ENCODE assay signal across 8 mouse cellular contexts in the genomic region with DNA sequence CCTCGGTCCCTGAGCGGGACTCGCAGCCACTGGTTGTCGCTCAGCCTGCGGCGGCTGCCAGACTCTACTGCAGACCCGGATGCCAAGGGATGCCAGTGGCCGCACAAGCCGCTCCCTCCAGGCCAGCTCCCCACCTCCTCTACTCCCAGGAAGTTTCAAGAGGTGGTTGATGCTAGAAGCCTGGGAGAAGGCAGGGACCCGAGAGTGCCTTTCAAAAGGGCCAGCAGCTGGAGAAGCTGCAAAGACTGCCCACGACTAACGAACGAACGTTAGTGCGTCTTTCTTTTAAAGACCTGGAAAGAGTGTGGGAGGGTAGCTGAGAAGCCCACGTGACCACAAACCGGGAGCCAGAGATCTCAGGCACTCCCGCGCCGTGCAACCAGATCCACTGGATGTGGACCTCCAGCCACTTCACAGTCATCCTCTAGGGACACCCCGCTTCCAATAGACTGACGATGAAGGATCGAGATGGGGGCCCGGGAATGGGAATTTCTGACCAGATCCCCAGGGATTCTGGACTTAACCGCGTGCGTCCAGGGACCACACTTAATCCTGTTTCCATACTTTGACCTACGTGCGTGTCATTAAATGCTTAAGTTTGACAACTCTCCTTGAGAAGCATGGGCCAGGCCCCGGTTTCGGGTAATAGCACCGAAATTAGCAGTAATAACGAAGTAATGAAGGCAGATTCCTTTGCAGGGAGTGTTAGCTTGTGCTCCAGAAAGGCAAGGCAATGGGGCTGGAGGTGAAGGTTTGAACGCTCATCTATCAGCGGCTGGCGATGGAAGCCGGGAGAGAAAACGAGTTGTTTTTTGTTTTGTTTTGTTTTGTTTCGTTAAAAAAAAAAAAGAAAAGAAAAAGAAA. TPM values are rescaled to one million over a fixed set of nuclear protein-coding genes. Genes with fewer than 3 reads are reported as not detected.
DNase-seq lines count a peak whose midpoint lies in the region; ATAC-seq and TF ChIP-seq lines count a peak whose summit lies in the region.

A gene (minus strand): TSS at position 260 of the 864 bp plus-strand sequence.

- intact Hi-C loops in heart, postnatal 10 days (cut with DNase I): loop anchor here (1.0 to 5.0 kb wide), 2 partner anchors 161 to 390 kb away; no protein-coding TSS in a partner anchor

- no peak for TF ChIP-seq RAD21 in CH12.LX (IDR thresholded peaks at IDR 0.05; ENCODE audit: low read depth, low read length)

- WGBS in limb, embryonic 13.5 days: under 1% methylated on average over 39 of the region's 39 CpGs
- under 1% methylated on average over 39 of the region's 39 CpGs for WGBS in midbrain, embryonic 14.5 days

- TF ChIP-seq POLR2A in CH12.LX (IDR thresholded peaks at IDR 0.05; ENCODE audit: low read depth, low read length): no peak

- H3K9ac ChIP-seq in CH12.LX (ENCODE audit: insufficient read depth, low read depth): peak within 1 kb of the TSS; percentile 22; the same call in 1 of the 2 replicates
- H3K9ac ChIP-seq in limb, embryonic 13.5 days: peak within 1 kb of the TSS; percentile 62
- H3K9ac ChIP-seq in midbrain, embryonic 14.5 days (replicated peaks; ENCODE audit: low read length): peak within 1 kb of the TSS; percentile 40; the same call in 1 of the 2 replicates

- ATAC-seq in limb, embryonic 13.5 days (ENCODE audit: low FRiP score, low read depth): peak; percentile 74
- peak; percentile 43; the same call in 1 of the 2 replicates for ATAC-seq in midbrain, embryonic 14.5 days (ENCODE audit: low FRiP score, low TSS enrichment)

- no peaks in the 10 kb centered on the region for H3K9me3 ChIP-seq in CH12.LX (replicated peaks; ENCODE audit: low read length)
- no peaks in the 10 kb centered on the region for H3K9me3 ChIP-seq in limb, embryonic 13.5 days
- no peaks in the 10 kb centered on the region for H3K9me3 ChIP-seq in midbrain, embryonic 14.5 days (ENCODE audit: control insufficient read depth, low read length)

- dilution Hi-C loops in CH12.LX (cut with MboI; ENCODE audit: extremely low pct_ligation_motif_present, extremely low pct_unique_long_range_greater_than_20kb, low sequenced_read_pairs): no loop called here

- no peaks in the 10 kb centered on the region for H3K79me2 ChIP-seq in CH12.LX (replicated peaks; ENCODE audit: control insufficient read depth, extremely low read depth, insufficient read depth, poor library complexity, severe bottlenecking)

- peak within 1 kb of the TSS; percentile 92 for H3K4me2 ChIP-seq in CH12.LX (ENCODE audit: insufficient read depth, low read depth, poor library complexity, severe bottlenecking)
- peak within 1 kb of the TSS; percentile 97 for H3K4me2 ChIP-seq in limb, embryonic 13.5 days (replicated peaks)
- peak within 1 kb of the TSS; percentile 98 for H3K4me2 ChIP-seq in midbrain, embryonic 14.5 days (ENCODE audit: low read length)

- H3K27me3 ChIP-seq in CH12.LX (replicated peaks): no peaks in the 10 kb centered on the region
- peaks cover 12% of the 10 kb centered on the region; the same call in 1 of the 2 replicates for H3K27me3 ChIP-seq in limb, embryonic 13.5 days
- peaks cover 9% of the 10 kb centered on the region for H3K27me3 ChIP-seq in midbrain, embryonic 14.5 days (ENCODE audit: control insufficient read depth, insufficient read depth, low read length)

- H3K4me1 ChIP-seq in CH12.LX (ENCODE audit: control insufficient read depth in 1 of 2, insufficient read depth in 2 of 2): no peaks in the 10 kb centered on the region
- H3K4me1 ChIP-seq in limb, embryonic 13.5 days: peaks cover 13% of the 10 kb centered on the region; the same call in 1 of the 2 replicates
- 0 out of 2 replicates have a peak, but pooled peaks cover 3% of the 10 kb centered on the region for H3K4me1 ChIP-seq in midbrain, embryonic 14.5 days (ENCODE audit: control insufficient read depth, insufficient read depth, low read length)

- DNase-seq in adrenal gland, adult 2 months: peak; percentile 31
- no peak for DNase-seq in adrenal gland, adult 8-10 months
- no peak for DNase-seq in CH12.LX (ENCODE audit: extremely low read depth)
- peak; percentile 68 for DNase-seq in embryo, embryonic 10 days (ENCODE audit: low spot score)
- peak; percentile 30 to 41 for DNase-seq in heart, postnatal 10 days
- DNase-seq in midbrain, embryonic 14.5 days: peak; percentile 66
- no peak for DNase-seq in frontal cortex, postnatal 25 days (ENCODE audit: low spot score in 2 of 2)

- TF ChIP-seq CTCF in CH12.LX (conservative IDR thresholded peaks at IDR 0.05 in 1 of 2, IDR thresholded peaks at IDR 0.05 in 1 of 2; ENCODE audit: low read depth in 2 of 2, low read length in 2 of 2): no peak

- no peak within 1 kb of the TSS for H3K27ac ChIP-seq in CH12.LX (ENCODE audit: insufficient read depth, low read depth)
- no peak within 1 kb of the TSS for H3K27ac ChIP-seq in limb, embryonic 13.5 days
- H3K27ac ChIP-seq in midbrain, embryonic 14.5 days (replicated peaks; ENCODE audit: low read depth, low read length): no peak within 1 kb of the TSS

- peak within 1 kb of the TSS in 2 of 3 experiments; percentile 30 to 53 for H3K4me3 ChIP-seq in CH12.LX (replicated peaks in 1 of 3; ENCODE audit: low read depth in 2 of 3, low read length in 2 of 3, poor library complexity in 1 of 3)
- H3K4me3 ChIP-seq in limb, embryonic 13.5 days: peak within 1 kb of the TSS; percentile 50
- peak within 1 kb of the TSS; percentile 42 for H3K4me3 ChIP-seq in midbrain, embryonic 14.5 days (replicated peaks; ENCODE audit: low read depth, low read length)

- no peak for TF ChIP-seq EP300 in CH12.LX (IDR thresholded peaks at IDR 0.05; ENCODE audit: low read length)

- H3K36me3 ChIP-seq in CH12.LX (replicated peaks in 1 of 2; ENCODE audit: control insufficient read depth in 1 of 2, insufficient read depth in 1 of 2, low read length in 1 of 2): no peaks in the 10 kb centered on the region
- no peaks in the 10 kb centered on the region for H3K36me3 ChIP-seq in limb, embryonic 13.5 days
- H3K36me3 ChIP-seq in midbrain, embryonic 14.5 days (ENCODE audit: control insufficient read depth, insufficient read depth, low read length): no peaks in the 10 kb centered on the region

- in situ Hi-C loops in CH12.LX (cut with MboI; ENCODE audit: low pct_ligation_motif_present, low pct_unique_long_range_greater_than_20kb, low sequenced_read_pairs): loop anchor here (5.0 to 25.0 kb wide), 2 partner anchors 160 to 390 kb away; no protein-coding TSS in a partner anchor

TF ChIP-seq in CH12.LX, 34 proteins besides CTCF, POLR2A, EP300 and RAD21:
- peak; percentile 68 for TF ChIP-seq USF1 (IDR thresholded peaks at IDR 0.05; ENCODE audit: low read depth, low read length)
- no peak for TF ChIP-seq BHLHE40 (IDR thresholded peaks at IDR 0.05; ENCODE audit: low read depth, low read length)
- peak; percentile 22 for TF ChIP-seq USF2 (conservative IDR thresholded peaks at IDR 0.05; ENCODE audit: low read depth, low read length)
- TF ChIP-seq ZMIZ1 (IDR thresholded peaks at IDR 0.05; ENCODE audit: low read depth, low read length): no peak

RNA-seq across cellular contexts. Expression of the gene that starts here (rescaled TPM):
- not detected for total RNA-seq in adrenal gland, adult 2 months (2021)
- not detected in 2 replicates for polyA plus RNA-seq in adrenal gland, adult 2 months (2012; rRNA removed)
- under 1 TPM in 3 of 4 experiments, not detected in 1; 0.11 to 0.75 (median 0.45) TPM for total RNA-seq in adrenal gland, adult 8-10 months (2022)
- 0.04 TPM in 2 replicates for total RNA-seq in CH12.LX (2012; rRNA removed)
- not detected in 2 replicates for total RNA-seq in CH12.LX (2014; rRNA removed)
- not detected in 2 replicates for polyA plus RNA-seq in CH12.LX (2012; ENCODE audit: insufficient read length, low read depth)
- under 1 TPM in 1 of 2 experiments, not detected in 1; 0.10 TPM for total RNA-seq in heart, postnatal 10 days (2021)
- polyA plus RNA-seq in limb, embryonic 13.5 days (2015; fragmentation: Nextera tagmentation; extraction: Ambion mirVana): 0.41 and 0.43 TPM in 2 replicates
- polyA plus RNA-seq in midbrain, embryonic 14.5 days (2014; fragmentation: Nextera tagmentation; extraction: Ambion mirVana): 0.26 and 0.34 TPM in 2 replicates

Comparison
In these comparisons a context has a peak if more than half of its experiments do, and no peak if none do; other contexts are left out.
1. Peak in DNase-seq in adrenal gland, adult 2 months; RNA of the gene not detected or under 1 TPM.
2. Peak in DNase-seq in heart, postnatal 10 days; RNA of the gene not detected or under 1 TPM.
3. Peak in ATAC-seq, H3K4me3 ChIP-seq, H3K9ac ChIP-seq and H3K4me2 ChIP-seq in limb, embryonic 13.5 days; RNA of the gene not detected or under 1 TPM.
4. Peak in DNase-seq, ATAC-seq, H3K4me3 ChIP-seq, H3K9ac ChIP-seq and H3K4me2 ChIP-seq in midbrain, embryonic 14.5 days; RNA of the gene not detected or under 1 TPM.